ENCODE assay signal across 22 mouse cellular contexts in genomic region chr11:20282601-20283219, GRCm38 (mm10). TPM values are rescaled to one million over a fixed set of nuclear protein-coding genes. Genes with fewer than 3 reads are reported as not detected.
DNase-seq lines count a peak whose midpoint lies in the region; ATAC-seq and TF ChIP-seq lines count a peak whose summit lies in the region.
"Had no signal": no experiment of that assay in that cellular context is flagged by ENCODE, and none has a peak within 500 bp of the region (broad histone marks: within the 10 kb centered on the region; RNA-seq: fewer than 3 reads in every experiment).

No protein-coding gene starts in this region.

- no peaks in the 10 kb centered on the region for H3K79me2 ChIP-seq in liver, adult 2 months (ENCODE audit: control insufficient read depth, insufficient read depth, low read length)
- no peaks in the 10 kb centered on the region for H3K79me2 ChIP-seq in C2C12 (ENCODE audit: control insufficient read depth, insufficient read depth)
- no peaks in the 10 kb centered on the region for H3K79me2 ChIP-seq in CH12.LX (replicated peaks; ENCODE audit: control insufficient read depth, extremely low read depth, insufficient read depth, poor library complexity, severe bottlenecking)

- TF ChIP-seq RAD21 in CH12.LX (IDR thresholded peaks at IDR 0.05; ENCODE audit: low read depth, low read length) = no peak

- peak; percentile 65 for DNase-seq in liver, adult 2 months (ENCODE audit: extremely low read depth, low read depth, low spot score)
- DNase-seq in CH12.LX (ENCODE audit: extremely low read depth) = no peak
- no peak for DNase-seq in thymus, postnatal 0 days (ENCODE audit: low spot score)
- no peak for DNase-seq in layer of hippocampus, adult 11-12 months (ENCODE audit: low spot score)
- DNase-seq: adrenal gland, adult 8-10 months; adrenal gland, postnatal 36 days; cerebellum, adult 11 months; cerebellum, adult 8-10 months; cerebellum, postnatal 14 days; embryo, embryonic 11 days; gastrocnemius, adult 2 months; gastrocnemius, postnatal 25 days; heart, postnatal 36 days had no signal

- no peaks in the 10 kb centered on the region for H3K36me3 ChIP-seq in liver, adult 2 months (ENCODE audit: control insufficient read depth, insufficient read depth, low read length)
- no peaks in the 10 kb centered on the region for H3K36me3 ChIP-seq in liver, embryonic 12.5 days
- H3K36me3 ChIP-seq in C2C12 (ENCODE audit: control insufficient read depth, insufficient read depth) = no peaks in the 10 kb centered on the region
- no peaks in the 10 kb centered on the region for H3K36me3 ChIP-seq in CH12.LX (replicated peaks in 1 of 2; ENCODE audit: control insufficient read depth in 1 of 2, insufficient read depth in 1 of 2, low read length in 1 of 2)
- no peaks in the 10 kb centered on the region for H3K36me3 ChIP-seq in small intestine, adult 2 months (ENCODE audit: control insufficient read depth, insufficient read depth, low read length)
- H3K36me3 ChIP-seq: embryonic facial prominence, embryonic 15.5 days; forebrain, embryonic 10.5 days; heart, embryonic 12.5 days had no signal

- peak; percentile 13; the same call in 1 of the 2 replicates for TF ChIP-seq EP300 in CH12.LX (IDR thresholded peaks at IDR 0.05; ENCODE audit: low read length)

- H3K4me1 ChIP-seq in liver, adult 2 months (ENCODE audit: control insufficient read depth, insufficient read depth, low read length) = peaks cover 4% of the 10 kb centered on the region; the same call in 1 of the 2 replicates
- peaks cover 9% of the 10 kb centered on the region; the same call in 1 of the 2 replicates for H3K4me1 ChIP-seq in liver, embryonic 12.5 days
- 0 out of 4 replicates have a peak, but pooled peaks cover 0 to 2% of the 10 kb centered on the region in 2 experiments for H3K4me1 ChIP-seq in CH12.LX (ENCODE audit: control insufficient read depth in 1 of 2, insufficient read depth in 2 of 2)
- peaks cover 8% of the 10 kb centered on the region; the same call in 1 of the 2 replicates for H3K4me1 ChIP-seq in small intestine, adult 2 months (ENCODE audit: control insufficient read depth, insufficient read depth, insufficient read length, low read length)
- H3K4me1 ChIP-seq: embryonic facial prominence, embryonic 15.5 days; forebrain, embryonic 10.5 days had no signal

- no peak overlapping the region for H3K27ac ChIP-seq in liver, adult 2 months (replicated peaks; ENCODE audit: insufficient read depth, low read depth, low read length)
- no peak overlapping the region for H3K27ac ChIP-seq in liver, embryonic 12.5 days
- H3K27ac ChIP-seq in CH12.LX (ENCODE audit: insufficient read depth, low read depth) = no peak overlapping the region
- H3K27ac ChIP-seq in small intestine, adult 2 months (ENCODE audit: insufficient read depth, low read depth, low read length) = 0 out of 2 replicates have a peak overlapping the region, but pooled peaks have one; percentile 19
- H3K27ac ChIP-seq: embryonic facial prominence, embryonic 15.5 days; forebrain, embryonic 10.5 days; gastrocnemius, adult 2 months had no signal

- H3K9me3 ChIP-seq in liver, embryonic 12.5 days (replicated peaks) = no peaks in the 10 kb centered on the region
- H3K9me3 ChIP-seq in CH12.LX (replicated peaks; ENCODE audit: low read length) = peaks cover 8% of the 10 kb centered on the region
- H3K9me3 ChIP-seq: embryonic facial prominence, embryonic 15.5 days; forebrain, embryonic 10.5 days had no signal

- no peak for TF ChIP-seq POLR2A in liver, adult 2 months (IDR thresholded peaks at IDR 0.05; ENCODE audit: extremely low read depth, insufficient read depth, low read length)
- TF ChIP-seq POLR2A in CH12.LX (IDR thresholded peaks at IDR 0.05; ENCODE audit: low read depth, low read length) = no peak
- TF ChIP-seq POLR2A in small intestine, adult 2 months (IDR thresholded peaks at IDR 0.05; ENCODE audit: low read depth, low read length) = no peak

- H3K9ac ChIP-seq in liver, adult 2 months (ENCODE audit: low read depth, low read length) = no peak overlapping the region
- H3K9ac ChIP-seq in liver, embryonic 12.5 days = no peak overlapping the region
- H3K9ac ChIP-seq in CH12.LX (ENCODE audit: insufficient read depth, low read depth) = no peak overlapping the region
- H3K9ac ChIP-seq: embryonic facial prominence, embryonic 15.5 days; heart, embryonic 12.5 days had no signal

- WGBS in liver, adult 2 months = 35% methylated on average over 2 of the region's 2 CpGs
- WGBS in liver, embryonic 12.5 days (ENCODE audit: insufficient replicate concordance) = 68% methylated on average over 2 of the region's 2 CpGs
- 54% methylated on average over 2 of the region's 2 CpGs for WGBS in small intestine, adult 2 months

- H3K4me3 ChIP-seq in liver, adult 2 months (ENCODE audit: insufficient read depth, low read depth, low read length) = no peak overlapping the region
- no peak overlapping the region for H3K4me3 ChIP-seq in liver, embryonic 12.5 days
- H3K4me3 ChIP-seq in C2C12 (ENCODE audit: insufficient read depth, poor library complexity, severe bottlenecking) (no peak overlapping the region), CH12.LX (replicated peaks in 1 of 3; ENCODE audit: low read depth in 2 of 3, low read length in 2 of 3, poor library complexity in 1 of 3) (no peak overlapping the region)
- H3K4me3 ChIP-seq in small intestine, adult 2 months (ENCODE audit: low read depth, low read length) = no peak overlapping the region
- H3K4me3 ChIP-seq: embryonic facial prominence, embryonic 15.5 days; erythroblast, embryonic 14.5 days; forebrain, embryonic 10.5 days; gastrocnemius, adult 2 months; heart, embryonic 12.5 days had no signal

- ATAC-seq in liver, embryonic 12.5 days = no peak
- ATAC-seq: forebrain, embryonic 14.5 days; hindbrain, embryonic 16.5 days had no signal

- H3K27me3 ChIP-seq in liver, adult 2 months (ENCODE audit: control insufficient read depth, insufficient read depth, low read length) = no peaks in the 10 kb centered on the region
- no peaks in the 10 kb centered on the region for H3K27me3 ChIP-seq in liver, embryonic 12.5 days (replicated peaks)
- H3K27me3 ChIP-seq in C2C12 (ENCODE audit: control insufficient read depth, insufficient read depth, insufficient read length) (no peaks in the 10 kb centered on the region), CH12.LX (replicated peaks) (no peaks in the 10 kb centered on the region)
- H3K27me3 ChIP-seq in small intestine, adult 2 months (ENCODE audit: control insufficient read depth, insufficient read depth, low read length) = no peaks in the 10 kb centered on the region
- H3K27me3 ChIP-seq: embryonic facial prominence, embryonic 15.5 days had no signal

- H3K79me3 ChIP-seq in C2C12 (ENCODE audit: low read depth) = no peaks in the 10 kb centered on the region

- no peak for TF ChIP-seq CTCF in liver, adult 2 months (IDR thresholded peaks at IDR 0.05; ENCODE audit: low read depth, low read length)
- TF ChIP-seq CTCF in C2C12 (IDR thresholded peaks at IDR 0.05; ENCODE audit: control insufficient read depth, insufficient read depth, insufficient read length) = no peak
- no peak for TF ChIP-seq CTCF in CH12.LX (conservative IDR thresholded peaks at IDR 0.05 in 1 of 2, IDR thresholded peaks at IDR 0.05 in 1 of 2; ENCODE audit: low read depth in 2 of 2, low read length in 2 of 2)
- no peak for TF ChIP-seq CTCF in small intestine, adult 2 months (IDR thresholded peaks at IDR 0.05; ENCODE audit: extremely low read depth, insufficient read length, insufficient replicate concordance, low read depth, low read length)

- in situ Hi-C loops in CH12.LX (cut with MboI; ENCODE audit: low pct_ligation_motif_present, low pct_unique_long_range_greater_than_20kb, low sequenced_read_pairs) = no loop called here

- no peak overlapping the region for H3K4me2 ChIP-seq in liver, embryonic 12.5 days
- no peak overlapping the region for H3K4me2 ChIP-seq in CH12.LX (ENCODE audit: insufficient read depth, low read depth, poor library complexity, severe bottlenecking)
- H3K4me2 ChIP-seq: embryonic facial prominence, embryonic 15.5 days; heart, embryonic 12.5 days had no signal

- H3ac ChIP-seq in C2C12 (ENCODE audit: control insufficient read depth, insufficient read length, low read depth) = no peak overlapping the region

- dilution Hi-C loops in CH12.LX (cut with MboI; ENCODE audit: extremely low pct_ligation_motif_present, extremely low pct_unique_long_range_greater_than_20kb, low sequenced_read_pairs) = no loop called here

TF ChIP-seq in C2C12, 6 proteins besides CTCF, POLR2A, EP300 and RAD21:
- TF ChIP-seq CEBPB (IDR thresholded peaks at IDR 0.05; ENCODE audit: low read depth) = peak; percentile 19
- TF ChIP-seq MYOG (IDR thresholded peaks at IDR 0.05; ENCODE audit: control insufficient read depth, extremely low read depth, insufficient read length) = no peak
- no peak for TF ChIP-seq FOSL1 (IDR thresholded peaks at IDR 0.05; ENCODE audit: insufficient read depth, low read length, poor library complexity, severe bottlenecking)
- no peak for TF ChIP-seq USF1 (IDR thresholded peaks at IDR 0.05; ENCODE audit: low read depth)
TF ChIP-seq in C2C12: peak in this region for 1.

TF ChIP-seq in CH12.LX, 34 proteins besides CTCF, POLR2A, EP300 and RAD21:
- no peak for TF ChIP-seq NELFE (IDR thresholded peaks at IDR 0.05; ENCODE audit: low read depth, low read length)
- no peak for TF ChIP-seq MXI1 (IDR thresholded peaks at IDR 0.05; ENCODE audit: low read depth, low read length)
- TF ChIP-seq ZC3H11A (IDR thresholded peaks at IDR 0.05; ENCODE audit: low read depth, low read length) = no peak
- TF ChIP-seq JUND (conservative IDR thresholded peaks at IDR 0.05; ENCODE audit: low read depth, low read length) = peak; percentile 66

RNA-seq across cellular contexts. Expression of gene Cep68, which starts 33.5 kb away (rescaled TPM):
- 5.8 and 7.6 TPM in 2 replicates for total RNA-seq in liver, adult 2 months (2014; rRNA removed)
- polyA plus RNA-seq in liver, adult 2 months (2012; rRNA removed) = 7.3 and 7.8 TPM in 2 replicates
- 14.3 and 15.1 TPM in 2 replicates for polyA plus RNA-seq in liver, embryonic 12.5 days (2016; fragmentation: Nextera tagmentation; extraction: Ambion mirVana)
- polyA plus RNA-seq in C2C12 (2012; fragmentation: generic; extraction: Trizol) = 11.0 TPM
- total RNA-seq in CH12.LX (2012; rRNA removed) = 28.7 and 30.7 TPM in 2 replicates
- total RNA-seq in CH12.LX (2014; rRNA removed) = 27.8 and 28.3 TPM in 2 replicates
- polyA plus RNA-seq in CH12.LX (2012; ENCODE audit: insufficient read length, low read depth) = 27.7 and 31.6 TPM in 2 replicates
- polyA plus RNA-seq in small intestine, adult 2 months (2012; rRNA removed) = 3.5 and 4.6 TPM in 2 replicates
- 16.6 and 18.1 TPM in 2 replicates for polyA plus RNA-seq in thymus, postnatal 0 days (2015; fragmentation: Nextera tagmentation; extraction: Ambion mirVana)

RNA-seq across cellular contexts. Expression of gene Slc1a4, which starts 49.8 kb away (rescaled TPM):
- total RNA-seq in liver, adult 2 months (2014; rRNA removed) = 1.8 and 3.5 TPM in 2 replicates
- 3.3 and 5.0 TPM in 2 replicates for polyA plus RNA-seq in liver, adult 2 months (2012; rRNA removed)
- polyA plus RNA-seq in liver, embryonic 12.5 days (2016; fragmentation: Nextera tagmentation; extraction: Ambion mirVana) = 11.2 and 12.0 TPM in 2 replicates
- polyA plus RNA-seq in C2C12 (2012; fragmentation: generic; extraction: Trizol) = 19.8 TPM
- total RNA-seq in CH12.LX (2012; rRNA removed) = 27.9 and 52.7 TPM in 2 replicates
- 31.7 and 37.8 TPM in 2 replicates for total RNA-seq in CH12.LX (2014; rRNA removed)
- 27.4 and 29.3 TPM in 2 replicates for polyA plus RNA-seq in CH12.LX (2012; ENCODE audit: insufficient read length, low read depth)
- polyA plus RNA-seq in small intestine, adult 2 months (2012; rRNA removed) = 3.3 and 4.3 TPM in 2 replicates
- polyA plus RNA-seq in thymus, postnatal 0 days (2015; fragmentation: Nextera tagmentation; extraction: Ambion mirVana) = 5.6 and 6.1 TPM in 2 replicates
